Mouse (Mus musculus) c-Kit-negative CD71-positive TER-119-positive erythroid progenitor cells, embryonic 14.5 days (primary cell): ENCODE measurements around the gene Lpin1.

Experiments
- DNase-seq: peaks from one replicate; pipeline ENCODE4 v3.0.0-alpha.2; 2013; ENCODE audit warnings: low read depth, low spot score

Lpin1 gene

DNA sequence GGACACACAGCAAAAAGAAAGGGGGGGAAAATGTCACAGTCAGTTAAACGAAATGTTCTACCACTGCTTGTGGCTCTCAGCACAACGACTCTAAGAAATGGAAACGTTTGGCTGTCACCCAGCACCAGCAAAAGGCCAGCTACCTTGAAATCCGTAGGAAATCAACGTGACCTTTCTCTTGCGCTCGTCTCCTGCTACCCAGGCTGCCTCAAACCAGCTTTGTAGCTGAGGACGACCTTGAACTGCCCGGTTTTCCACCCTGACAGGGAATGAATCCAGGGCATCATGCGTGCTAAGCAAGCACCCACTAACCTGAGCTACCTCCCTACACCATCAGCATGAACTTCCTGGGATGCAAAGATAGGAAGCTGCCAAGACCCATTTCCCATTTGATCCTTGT, 39.5 kb downstream of the Lpin1 start:
- no peak for DNase-seq

DNA sequence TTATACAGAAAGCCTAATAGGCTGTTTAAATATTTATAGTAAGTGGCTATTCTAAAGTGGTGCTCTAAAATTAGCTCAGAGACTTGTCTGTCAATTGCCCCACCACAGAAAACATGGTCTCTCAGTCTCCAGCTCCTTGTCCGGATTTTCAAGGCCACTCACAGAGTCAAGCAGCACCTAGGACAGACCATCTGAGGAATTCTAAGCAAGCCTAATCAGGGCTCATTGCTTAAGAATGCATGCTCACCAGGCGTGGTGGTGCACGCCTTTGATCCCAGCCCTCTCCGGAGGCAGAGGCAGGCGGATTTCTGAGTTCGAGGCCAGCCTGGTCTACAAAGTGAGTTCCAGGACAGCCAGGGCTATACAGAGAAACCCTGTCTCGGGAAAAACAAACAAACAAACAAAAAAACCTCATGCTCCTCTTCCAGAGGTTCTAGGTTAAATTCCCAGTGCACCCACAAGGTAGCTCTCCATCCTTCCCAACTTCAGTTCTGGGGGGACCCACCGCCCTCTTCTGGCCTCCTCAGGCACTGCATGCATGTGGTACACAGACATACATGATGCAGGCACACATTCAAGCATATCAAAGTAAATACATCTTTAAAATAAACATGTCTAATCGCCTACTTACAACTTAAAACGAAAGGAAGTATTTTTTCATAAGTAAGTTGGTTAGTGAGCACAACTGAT, 40.2 kb downstream of the Lpin1 start:
- no peak for DNase-seq

DNA sequence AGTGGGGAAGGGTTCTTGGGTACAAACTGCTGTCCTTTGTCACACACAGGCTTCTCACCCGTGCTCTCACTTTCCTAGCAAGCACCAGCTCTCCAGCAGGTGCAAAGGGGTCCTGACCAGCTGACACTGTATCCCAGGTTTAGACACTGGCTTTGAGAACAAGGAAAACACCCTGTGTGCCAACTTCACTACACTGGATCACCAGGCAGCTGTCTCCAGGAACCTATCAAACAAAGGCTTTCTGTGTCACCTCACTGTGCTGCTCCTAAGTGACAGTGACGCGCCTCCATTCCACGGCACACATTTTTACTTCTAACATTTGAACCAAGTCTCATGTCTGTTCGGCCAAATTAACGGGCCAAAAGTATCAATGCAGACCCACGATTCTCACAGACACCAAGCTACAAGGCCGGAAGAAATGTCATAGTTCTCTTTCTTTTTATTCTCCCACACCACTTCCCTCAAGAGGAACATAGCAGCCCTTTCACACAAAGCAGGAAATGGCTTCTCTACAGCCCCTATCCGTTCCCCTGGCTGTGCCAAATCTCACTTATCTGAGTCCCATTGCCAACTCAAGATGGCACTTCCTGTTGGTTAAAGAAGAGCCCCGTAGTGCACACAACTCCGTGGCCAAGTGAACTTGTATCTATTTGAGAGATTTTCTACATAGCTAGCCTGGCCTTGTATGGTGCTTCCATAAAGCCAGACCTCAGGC, 41.7 kb downstream of the Lpin1 start:
- no peak for DNase-seq

DNA sequence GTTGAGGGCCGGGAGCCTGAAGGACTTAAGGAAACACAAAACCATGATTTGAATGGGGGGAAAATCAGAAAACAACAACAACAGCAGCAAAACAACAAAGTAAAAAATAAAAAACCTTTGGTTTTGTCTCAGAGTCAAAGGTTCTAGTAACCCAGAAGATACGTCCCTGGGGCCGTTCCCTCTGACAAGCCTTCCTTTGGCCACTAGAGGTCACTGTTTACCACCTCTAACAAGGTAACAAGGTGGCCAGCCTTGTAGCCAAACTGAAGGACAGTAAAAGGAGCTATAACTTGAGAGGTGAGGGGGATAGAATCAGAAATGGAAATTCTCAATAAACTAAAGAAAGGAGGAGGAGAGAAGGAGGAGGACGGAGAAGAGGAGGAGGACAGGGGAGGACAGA, 42.3 kb downstream of the Lpin1 start:
- peak; percentile 38 for DNase-seq

DNA sequence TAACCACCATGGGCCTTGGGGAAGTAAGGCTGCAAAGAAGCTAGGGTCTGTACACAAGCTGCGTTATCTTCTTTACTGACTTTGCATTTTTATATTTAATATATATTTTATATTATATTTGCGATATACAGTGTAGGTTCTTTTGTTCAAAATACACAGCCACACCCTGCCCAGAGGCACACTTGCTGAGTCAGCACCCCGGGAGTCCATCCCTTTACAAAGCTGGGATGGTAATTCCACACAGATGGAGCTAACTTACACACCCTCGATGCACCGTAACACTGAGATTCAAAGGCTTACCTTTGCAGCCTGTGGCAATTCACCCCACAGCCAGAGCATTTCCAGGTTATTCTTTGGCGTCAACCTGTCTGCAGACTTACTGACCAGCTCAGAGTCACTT, 42.7 kb downstream of the Lpin1 start:
- DNase-seq, result no peak

DNA sequence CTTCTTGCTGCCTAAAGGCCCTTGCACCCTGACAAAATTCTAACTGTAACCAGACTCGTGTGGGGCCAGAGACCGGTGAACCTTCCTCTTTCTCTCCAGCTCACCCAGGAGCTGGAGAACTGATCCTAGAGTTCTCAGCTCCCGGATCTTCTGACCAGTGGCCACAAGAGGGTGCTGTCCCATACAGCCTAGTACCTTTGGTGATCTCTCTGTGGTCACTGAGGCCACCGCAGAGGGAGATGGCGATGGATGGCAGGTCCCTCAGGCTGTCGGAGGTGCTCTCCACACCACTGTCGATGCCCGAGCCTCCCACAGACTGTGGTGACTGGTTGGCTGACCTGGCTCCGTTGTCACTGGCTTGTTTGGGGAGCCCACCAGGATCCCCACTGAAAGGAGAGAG, 47.3 kb downstream of the Lpin1 start:
- no peak for DNase-seq

GRCm38 (mm10) chr12:16562647-16563046, 48.1 kb downstream of the Lpin1 start:
- DNase-seq, result no peak

DNA sequence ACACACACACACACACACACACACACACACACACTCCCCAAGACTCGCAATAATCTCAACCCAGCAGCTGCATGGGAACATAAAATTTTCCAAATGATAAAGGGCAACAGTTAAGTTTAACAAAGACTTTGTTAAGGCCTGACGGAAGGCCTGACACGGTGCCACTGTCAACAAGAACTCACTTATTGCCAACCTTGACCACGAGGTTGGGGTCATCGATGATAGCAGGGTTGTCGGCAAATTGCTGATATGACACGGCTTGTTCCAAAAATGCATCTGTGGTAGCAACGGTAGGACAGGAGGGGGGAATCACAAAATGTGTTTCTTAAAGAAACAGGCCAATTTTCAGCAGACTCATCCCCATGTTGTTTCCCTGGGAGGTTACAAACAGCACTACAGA, 48.6 kb downstream of the Lpin1 start:
- DNase-seq, result no peak

DNA sequence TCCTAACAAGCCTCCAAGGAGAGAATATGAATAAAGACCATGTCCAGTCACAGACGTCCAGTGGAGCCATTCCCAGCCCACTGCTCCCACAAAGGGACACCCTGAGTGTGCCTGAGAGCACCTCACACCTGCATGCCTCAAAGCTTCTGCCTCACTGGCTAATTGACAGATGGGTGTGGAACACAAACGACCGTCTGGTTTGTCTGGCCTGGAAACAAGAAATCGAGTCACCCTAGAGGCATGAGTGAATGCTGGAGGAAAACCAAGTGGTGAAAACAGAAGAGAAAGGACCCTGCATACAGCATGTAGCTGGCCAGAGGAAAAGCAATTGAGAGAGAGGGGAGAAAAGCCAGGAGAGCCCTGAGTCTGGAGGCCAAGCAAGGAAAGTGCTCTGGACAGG, 53.5 kb downstream of the Lpin1 start:
- DNase-seq, result no peak

- DNase-seq, result no peak
These were observed 56.6 kb downstream of the Lpin1 start for GRCm38 (mm10) chr12:16554171-16554570.

DNA sequence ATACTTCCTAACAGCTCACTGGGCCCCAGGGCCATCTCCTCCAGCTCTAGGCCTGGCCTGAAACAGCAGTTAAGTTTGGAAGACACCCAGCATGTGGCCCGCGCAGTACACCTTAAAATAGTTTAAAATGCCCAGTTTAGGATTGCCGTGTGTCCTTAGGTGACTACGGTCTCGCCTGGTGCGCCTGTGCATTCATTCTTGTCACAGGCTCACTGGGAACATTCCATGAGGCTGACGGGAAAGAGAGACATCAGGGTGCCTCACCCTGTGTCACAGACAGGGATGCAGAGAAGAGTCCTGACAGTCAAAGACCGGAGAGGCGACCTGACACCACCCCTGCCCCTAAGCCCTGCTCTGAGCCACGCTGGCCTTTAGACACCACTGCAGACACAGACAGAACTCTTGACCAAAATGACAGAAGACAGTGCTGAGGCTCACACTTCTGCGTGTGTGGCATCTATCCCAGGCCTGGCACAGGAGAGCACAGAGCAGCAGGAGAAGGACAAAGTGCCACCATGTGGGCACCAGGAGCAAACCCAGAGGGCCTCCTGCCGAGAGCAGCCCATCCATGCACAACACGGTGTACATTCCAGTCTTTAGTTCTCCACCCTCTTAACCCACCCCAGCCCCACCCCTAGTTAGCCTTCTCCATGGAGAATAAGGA, 58.5 kb downstream of the Lpin1 start:
- DNase-seq, result no peak

- no peak for DNase-seq
These were observed 59.7 kb downstream of the Lpin1 start for GRCm38 (mm10) chr12:16550983-16551454.

DNA sequence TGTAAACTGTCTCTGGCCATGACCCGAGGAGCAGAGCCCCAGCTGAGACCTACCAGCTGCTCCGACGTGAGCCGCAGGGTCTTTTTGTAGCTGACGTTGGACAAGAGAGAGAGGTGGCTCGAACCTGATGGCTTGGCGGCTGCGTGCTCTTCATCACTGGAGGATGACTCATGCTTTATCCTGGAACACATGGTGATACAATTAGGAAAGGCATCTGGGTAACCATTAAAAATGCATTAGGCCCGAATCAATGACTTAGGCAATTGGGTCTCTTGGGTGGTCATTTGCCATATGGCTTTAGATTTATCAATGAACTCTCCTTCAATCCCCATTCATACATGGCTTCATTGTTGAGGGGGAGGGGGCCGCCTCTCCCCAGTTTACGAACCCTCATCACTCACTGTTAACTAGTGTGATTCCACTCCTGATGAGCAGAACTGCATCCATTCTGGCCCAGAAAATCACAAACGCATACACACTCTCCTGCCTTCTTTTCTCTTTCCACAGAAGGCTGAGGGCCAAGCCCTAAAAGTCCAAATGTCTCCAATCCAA, 61.9 kb downstream of the Lpin1 start:
- no peak for DNase-seq

DNA sequence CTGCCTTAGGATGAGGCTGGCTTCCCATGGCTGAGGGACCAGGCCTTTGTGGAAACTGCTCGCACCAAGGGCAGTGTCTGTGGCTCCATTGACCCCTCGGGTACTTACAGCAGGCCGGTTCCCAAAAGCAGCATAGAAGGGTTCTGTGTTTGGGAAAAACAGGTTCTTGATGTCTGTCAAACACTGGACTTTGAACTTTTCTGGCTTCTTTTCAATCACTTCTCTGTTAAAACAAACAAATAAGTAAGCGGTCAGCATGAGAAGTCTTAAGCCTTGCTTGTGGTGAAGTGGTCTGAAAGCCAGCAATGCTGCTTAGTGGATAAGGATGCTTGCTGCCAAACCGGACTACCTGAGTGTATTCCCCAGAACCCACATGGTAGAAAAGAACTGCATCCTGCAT, 69.2 kb downstream of the Lpin1 start:
- no peak for DNase-seq

GRCm38 (mm10) chr12:16540712-16541111, 70.1 kb downstream of the Lpin1 start:
- DNase-seq, result no peak

GRCm38 (mm10) chr12:16539965-16540661, 70.7 kb downstream of the Lpin1 start:
- DNase-seq, result no peak

DNA sequence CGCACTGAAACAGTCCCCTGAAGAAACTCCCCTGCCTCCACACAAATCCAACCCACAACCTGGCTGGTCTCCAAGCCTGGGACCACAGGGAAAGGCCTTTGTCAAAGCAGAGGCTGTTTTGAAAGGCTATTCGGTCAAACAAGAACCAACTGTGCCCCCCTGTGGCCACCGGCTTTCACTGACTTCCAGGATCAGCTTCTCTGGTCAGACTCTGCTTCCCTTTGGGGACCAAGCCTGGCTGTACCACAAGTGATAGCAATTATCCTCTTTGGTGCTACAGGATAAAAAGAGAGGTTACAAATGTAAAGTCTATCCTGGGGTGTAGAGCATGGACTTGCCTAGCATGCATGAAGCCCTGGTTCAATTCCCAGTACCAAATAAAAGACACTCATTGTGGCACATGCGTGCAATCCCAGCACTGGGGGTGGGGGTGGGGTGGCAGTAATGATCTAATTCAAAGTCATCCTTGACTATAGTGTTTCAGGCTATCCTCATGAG, 77.4 kb downstream of the Lpin1 start:
- DNase-seq, result no peak

DNA sequence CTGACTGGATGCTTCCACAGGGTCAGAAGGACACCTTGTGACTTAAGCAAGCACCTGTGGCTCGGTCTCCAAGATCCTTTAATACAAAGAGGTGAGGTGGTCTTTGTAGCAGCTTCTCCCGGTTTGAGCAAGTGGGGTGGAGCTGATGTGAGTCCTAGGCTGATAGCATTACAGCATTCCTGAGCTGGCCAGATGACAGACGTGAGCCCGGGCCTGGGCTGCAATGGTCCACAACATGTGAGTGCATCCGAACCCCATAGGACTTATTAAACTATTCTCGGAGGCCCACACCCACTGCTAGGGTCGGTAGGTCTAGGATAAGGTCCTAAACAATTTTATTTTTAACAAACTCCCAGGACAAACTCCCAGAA, 77.9 kb downstream of the Lpin1 start:
- DNase-seq, result no peak

GRCm38 (mm10) chr12:16531956-16532859, 78.6 kb downstream of the Lpin1 start:
- DNase-seq, result no peak

DNA sequence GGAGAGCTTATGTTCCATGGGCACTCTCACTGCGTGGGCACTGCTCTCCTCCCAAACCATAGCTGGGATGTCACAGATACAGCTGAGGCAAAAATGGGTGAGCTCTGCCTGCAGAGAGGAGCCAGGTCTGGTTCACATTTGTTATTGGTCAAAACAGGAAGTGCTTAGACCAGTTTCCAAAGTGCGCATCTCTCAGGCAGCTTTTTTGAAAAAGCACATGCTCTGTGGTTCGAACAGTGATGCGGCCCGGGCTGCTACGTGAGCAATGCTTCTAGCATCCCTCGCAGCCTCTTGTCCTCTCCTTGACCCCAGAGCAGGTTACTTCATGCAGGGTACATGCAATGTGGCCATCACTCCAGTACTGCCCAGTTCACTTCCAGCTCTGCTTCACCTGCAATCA, 82.1 kb downstream of the Lpin1 start:
- DNase-seq, result no peak

GRCm38 (mm10) chr12:16527941-16528340, 82.8 kb downstream of the Lpin1 start:
- DNase-seq, result no peak
